Mouse (Mus musculus) intestine, embryonic 14.5 days (tissue): Measurements from ENCODE around the gene Rere. TPM values are rescaled to one million over a fixed set of nuclear protein-coding genes. Genes with fewer than 3 reads are reported as not detected.
A peak's percentile ranks its signal among the peaks of the same experiment; 100 is the strongest.

Experiments
- ATAC-seq: fragments of 200-750 bp; cut with Nextera tagmentation; replicated peaks from 2 replicates; pipeline ENCODE4 v1.8.0; 2017; ENCODE audit warnings: low read depth, moderate number of reproducible peaks, moderate TSS enrichment, moderate library complexity; ENCODE audit not compliant: low FRiP score, low TSS enrichment
- DNase-seq: peaks from one replicate; pipeline ENCODE4 v3.0.0-alpha.2; 2018; ENCODE audit warnings: low spot score
- H3K27ac ChIP-seq: fragments of 300-500 bp; sonication (generic); 2 replicates; pipeline ENCODE4 v1.5.1; 2014; ENCODE audit warnings: low read depth, mild to moderate bottlenecking, control low read depth
- H3K27me3 ChIP-seq: fragments of 300-500 bp; sonication (generic); replicated peaks from 2 replicates; pipeline ENCODE4 v1.6.1; 2014; ENCODE audit warnings: low read length, control low read depth; ENCODE audit not compliant: control insufficient read depth, insufficient read depth
- H3K36me3 ChIP-seq: fragments of 300-500 bp; sonication (generic); 2 replicates; pipeline ENCODE4 v1.6.1; 2014; ENCODE audit warnings: low read length, control low read depth; ENCODE audit not compliant: control insufficient read depth, insufficient read depth
- H3K4me1 ChIP-seq: fragments of 300-500 bp; sonication (generic); replicated peaks from 2 replicates; pipeline ENCODE4 v1.6.1; 2014; ENCODE audit warnings: low read length, control low read depth, mixed read lengths; ENCODE audit not compliant: control insufficient read depth, insufficient read depth
- H3K4me2 ChIP-seq: fragments of 300-500 bp; sonication (generic); 2 replicates; pipeline ENCODE4 v1.6.1; 2014; ENCODE audit warnings: low read length
- H3K4me3 ChIP-seq: fragments of 300-500 bp; sonication (generic); 2 replicates; pipeline ENCODE4 v1.5.1; 2014; ENCODE audit warnings: low read depth, low read length, control low read depth, mixed read lengths
- H3K9ac ChIP-seq: fragments of 300-500 bp; sonication (generic); 2 replicates; pipeline ENCODE4 v1.6.1; 2014; ENCODE audit warnings: mild to moderate bottlenecking, low read length
- H3K9me3 ChIP-seq: fragments of 300-500 bp; sonication (generic); 2 replicates; pipeline ENCODE4 v1.6.1; 2016; ENCODE audit warnings: low read length, control low read depth; ENCODE audit not compliant: control insufficient read depth
- WGBS: fragments of 180-500 bp; shearing (Covaris S2); extraction: QIAGEN DNeasy Blood & Tissue Kit; methylation state at CpG from one replicate; pipeline ENCODE4 v1.1.7; 2014; 5-methylcytosine and 5-hydroxymethylcytosine counted together
- polyA plus RNA-seq: library from polyadenylated mRNA; unstranded; fragments of >200 nt; fragmentation: Nextera tagmentation; extraction: Ambion mirVana; gene quantifications from 2 replicates; pipeline ENCODE4 v1.2.1, GENCODE M21; 2014

The Rere gene
- polyA plus RNA-seq, 1 experiment from 2014 or later, result 38.0 TPM

DNA sequence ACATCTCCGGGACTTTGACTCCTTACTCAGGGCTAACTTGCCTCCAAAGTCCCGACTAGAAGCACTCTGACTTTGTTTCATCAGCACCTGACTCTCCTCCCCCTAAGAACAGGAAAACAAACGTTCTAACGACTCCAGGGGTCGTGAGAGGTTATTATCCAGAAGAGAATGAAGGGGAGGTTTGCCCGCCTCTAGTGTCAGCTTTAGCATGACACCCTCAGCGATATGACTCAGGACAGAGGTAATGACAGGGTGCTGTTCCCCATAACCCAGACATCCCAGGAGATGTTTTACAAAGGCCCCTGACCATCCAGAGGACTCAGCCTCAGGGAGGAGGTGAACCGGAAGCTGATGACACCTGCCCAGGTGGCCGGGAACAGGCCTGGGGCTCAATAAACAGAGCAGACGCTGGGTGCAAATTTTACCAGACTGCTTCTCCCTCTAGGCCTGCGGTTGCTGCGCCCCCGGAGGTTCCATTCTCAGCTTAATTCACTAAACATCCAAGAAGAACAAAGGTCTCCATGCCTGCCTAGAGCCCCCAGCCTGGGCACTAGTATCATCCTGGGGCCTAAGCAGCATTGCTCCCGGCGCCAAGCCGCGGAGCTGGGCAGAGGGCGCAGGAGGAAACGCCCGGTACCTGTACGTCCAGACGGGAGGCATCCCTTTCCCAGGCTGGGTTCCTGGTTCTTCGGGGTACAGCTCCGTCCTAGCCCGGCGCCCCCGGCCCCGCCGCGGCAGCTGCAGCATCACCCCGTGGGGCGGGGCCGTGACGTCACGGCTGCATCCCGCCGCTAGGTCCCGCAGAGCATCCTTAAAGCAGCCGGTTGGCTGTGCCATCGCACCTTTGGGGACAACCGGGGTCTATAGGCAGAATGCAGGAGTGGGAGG is 370.2 kb downstream of the Rere start, which contains the start of gene Slc45a1:
Gene Slc45a1, minus strand, starts transcription at position 785 of the 888 bp plus-strand sequence.
- 8% methylated on average over 41 of the region's 41 CpGs for WGBS
- H3K4me2 ChIP-seq, result peak within 1 kb of the TSS; percentile 45
- no peak within 1 kb of the TSS for H3K9ac ChIP-seq

DNA sequence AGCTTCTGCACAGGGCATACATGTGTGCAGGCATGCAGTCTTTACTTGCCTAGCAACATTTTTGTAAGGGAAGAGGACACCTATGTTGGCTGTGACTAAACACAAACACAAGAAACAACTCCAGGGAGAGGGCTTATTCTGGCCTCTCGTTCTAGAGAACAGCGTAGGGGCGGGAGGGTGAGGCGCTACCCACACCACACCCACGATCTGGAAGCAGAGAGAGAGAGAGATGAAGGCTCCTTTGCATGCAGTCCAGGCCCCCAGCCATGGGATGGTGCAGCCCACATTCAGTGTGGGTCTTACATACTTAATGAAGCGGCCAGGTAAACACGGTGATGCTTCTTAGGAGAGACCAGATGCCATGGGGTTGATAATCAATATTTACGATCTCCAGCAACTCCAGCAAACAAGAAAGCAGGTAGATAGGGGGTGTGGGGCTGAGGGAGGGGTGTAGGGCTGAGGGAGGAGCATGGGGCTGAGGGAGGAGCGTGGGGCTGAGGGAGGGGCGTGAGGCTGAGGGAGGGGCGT is 371.7 kb downstream of the Rere start:
- 0 out of 2 replicates have a peak, but pooled peaks cover 4% of the 10 kb centered on the region for H3K9me3 ChIP-seq
- DNase-seq, result no peak
- H3K27ac ChIP-seq, result no peak overlapping the region
- no peaks in the 10 kb centered on the region for H3K36me3 ChIP-seq
- no peak for ATAC-seq
- no peak overlapping the region for H3K4me3 ChIP-seq
- H3K9ac ChIP-seq, result no peak overlapping the region
- peaks cover 23% of the 10 kb centered on the region for H3K27me3 ChIP-seq
- H3K4me1 ChIP-seq, result no peaks in the 10 kb centered on the region
- H3K4me2 ChIP-seq, result no peak overlapping the region
- WGBS, result 35% methylated on average over 11 of the region's 11 CpGs

More for the DNA sequence above, 370.2 kb downstream of the Rere start, which contains the start of gene Slc45a1:
- no peak for ATAC-seq
- DNase-seq, result no peak
- peaks cover 23% of the 10 kb centered on the region for H3K27me3 ChIP-seq
- H3K4me3 ChIP-seq, result peak within 1 kb of the TSS; percentile 20
- H3K4me1 ChIP-seq, result no peaks in the 10 kb centered on the region
- H3K36me3 ChIP-seq, result no peaks in the 10 kb centered on the region
- H3K27ac ChIP-seq, result no peak within 1 kb of the TSS
- H3K9me3 ChIP-seq, result 0 out of 2 replicates have a peak, but pooled peaks cover 3% of the 10 kb centered on the region

DNA sequence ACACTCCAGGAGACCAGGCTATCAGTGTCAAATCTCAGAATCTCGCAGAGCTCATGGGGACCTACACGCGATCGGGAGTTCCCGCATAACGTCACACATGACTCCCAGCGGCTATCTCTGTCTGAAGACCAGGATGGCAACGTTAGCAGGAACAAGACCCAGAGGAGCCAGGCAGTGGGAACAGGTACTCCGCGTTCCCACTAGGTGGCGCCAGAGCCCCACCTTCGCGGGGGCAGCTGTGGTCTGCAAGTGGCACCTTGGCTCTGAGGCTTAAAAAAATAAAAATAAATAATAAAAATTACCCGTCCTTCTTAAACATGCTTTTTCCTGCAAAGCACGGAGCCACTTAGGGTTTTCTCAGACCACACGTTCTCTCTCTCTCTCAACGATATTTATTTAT is 374.5 kb downstream of the Rere start:
- WGBS, result 8% methylated on average over 17 of the region's 17 CpGs
- H3K4me2 ChIP-seq, result peak overlapping the region; percentile 32
- DNase-seq (peak; percentile 93), ATAC-seq (peak; percentile 70)
- peaks cover 20% of the 10 kb centered on the region for H3K27me3 ChIP-seq
- H3K4me3 ChIP-seq, result no peak overlapping the region
- H3K4me1 ChIP-seq, result peaks cover 4% of the 10 kb centered on the region; the same call in 1 of the 2 replicates
- H3K9me3 ChIP-seq, result 0 out of 2 replicates have a peak, but pooled peaks cover 4% of the 10 kb centered on the region
- no peak overlapping the region for H3K9ac ChIP-seq
- H3K36me3 ChIP-seq, result no peaks in the 10 kb centered on the region
- H3K27ac ChIP-seq, result no peak overlapping the region

DNA sequence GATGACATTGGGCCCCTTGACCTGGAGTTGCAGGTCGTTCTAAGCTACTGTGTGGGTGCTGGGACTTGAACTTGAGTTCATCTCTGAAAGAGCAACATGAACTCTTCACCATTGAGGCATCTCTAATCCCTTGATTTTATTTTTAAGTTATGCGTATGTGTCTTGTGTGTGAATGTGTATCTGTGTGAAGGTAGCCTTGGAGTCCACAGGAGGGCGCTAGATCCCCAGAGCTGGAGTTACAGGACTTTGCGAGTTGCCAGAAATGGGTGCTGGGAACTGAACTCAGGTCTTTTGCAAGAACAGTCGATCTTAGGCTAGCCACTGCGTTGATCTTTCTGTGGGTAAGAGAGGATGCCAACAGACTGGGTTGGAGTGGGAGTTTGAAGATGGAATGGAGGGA is 375.1 kb downstream of the Rere start:
- WGBS, result 85% methylated on average over 6 of the region's 6 CpGs
- Histone ChIP-seq H3K9me3 (0 out of 2 replicates have a peak, but pooled peaks cover 4% of the 10 kb centered on the region), H3K4me2 (no peak overlapping the region), H3K36me3 (no peaks in the 10 kb centered on the region), H3K4me3 (no peak overlapping the region), H3K27ac (no peak overlapping the region), H3K9ac (no peak overlapping the region), H3K27me3 (peaks cover 16% of the 10 kb centered on the region), H3K4me1 (peaks cover 9% of the 10 kb centered on the region)
- DNase-seq, result no peak
- ATAC-seq, result no peak

DNA sequence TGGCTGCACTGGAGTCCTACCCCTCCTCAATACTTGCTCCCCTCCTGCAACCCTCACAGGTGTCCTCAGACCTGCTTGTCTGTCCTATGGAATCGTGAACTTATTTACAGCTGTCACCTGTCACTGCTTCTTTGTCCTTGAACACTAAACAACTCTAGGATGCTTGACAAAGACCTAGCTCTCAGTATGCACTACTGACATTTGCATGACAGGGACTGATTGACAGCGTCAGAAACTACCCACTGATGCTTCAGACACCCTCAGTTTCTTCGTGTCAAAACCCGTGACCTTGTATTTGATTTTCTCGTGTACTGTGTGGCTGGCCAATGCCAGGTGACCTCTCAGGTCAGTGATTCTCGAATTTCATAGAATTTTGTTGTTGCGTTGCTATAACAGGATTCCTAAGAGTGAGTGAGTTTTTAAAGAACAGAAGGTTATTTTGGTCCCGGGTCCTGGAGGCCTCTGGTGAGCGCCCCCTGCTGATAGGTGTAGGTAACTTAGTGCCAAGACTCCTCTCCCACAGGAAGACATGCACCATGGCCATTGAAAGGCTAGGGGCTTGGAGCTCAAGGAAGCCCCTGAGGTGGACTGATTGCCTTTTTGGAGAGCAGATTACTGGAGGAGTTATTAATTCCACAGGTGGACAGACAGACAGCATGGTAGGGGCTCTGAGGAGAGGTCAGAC is 378.6 kb downstream of the Rere start:
- no peaks in the 10 kb centered on the region for H3K36me3 ChIP-seq
- H3K4me3 ChIP-seq, result no peak overlapping the region
- peaks cover 10% of the 10 kb centered on the region for H3K4me1 ChIP-seq
- H3K9me3 ChIP-seq, result 0 out of 2 replicates have a peak, but pooled peaks cover 4% of the 10 kb centered on the region
- ATAC-seq, result no peak
- WGBS, result 68% methylated on average over 9 of the region's 9 CpGs
- DNase-seq, result no peak
- H3K27ac ChIP-seq, result no peak overlapping the region
- H3K27me3 ChIP-seq, result no peaks in the 10 kb centered on the region
- H3K4me2 ChIP-seq, result no peak overlapping the region
- no peak overlapping the region for H3K9ac ChIP-seq

DNA sequence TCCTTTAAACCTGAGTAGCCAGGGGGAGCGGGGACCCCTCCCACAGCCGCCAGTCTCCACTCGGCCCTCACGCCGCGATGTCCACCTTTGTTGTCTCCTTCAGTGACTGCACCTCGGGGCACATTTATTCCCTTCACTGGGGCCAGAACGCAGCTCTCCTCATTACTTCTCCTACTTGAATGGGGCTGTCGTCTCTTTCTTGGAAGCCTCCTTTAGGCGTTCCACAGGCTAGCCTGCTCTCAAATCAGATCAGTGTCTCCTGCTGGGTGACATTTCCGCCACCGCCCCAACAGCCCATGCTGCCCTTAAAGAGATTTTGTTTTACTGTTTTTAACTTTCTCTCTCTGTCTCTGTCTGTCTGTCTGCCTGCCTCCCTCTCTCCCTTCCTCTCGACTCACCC is 380.4 kb downstream of the Rere start:
- no peaks in the 10 kb centered on the region for H3K27me3 ChIP-seq
- DNase-seq (peak; percentile 66), ATAC-seq (no peak)
- no peaks in the 10 kb centered on the region for H3K9me3 ChIP-seq
- no peaks in the 10 kb centered on the region for H3K36me3 ChIP-seq
- H3K4me1 ChIP-seq, result peaks cover 10% of the 10 kb centered on the region
- H3K9ac ChIP-seq, result peak overlapping the region; percentile 8; the same call in 1 of the 2 replicates
- no peak overlapping the region for H3K27ac ChIP-seq
- WGBS, result 10% methylated on average over 13 of the region's 13 CpGs
- no peak overlapping the region for H3K4me3 ChIP-seq
- peak overlapping the region; percentile 31 for H3K4me2 ChIP-seq

DNA sequence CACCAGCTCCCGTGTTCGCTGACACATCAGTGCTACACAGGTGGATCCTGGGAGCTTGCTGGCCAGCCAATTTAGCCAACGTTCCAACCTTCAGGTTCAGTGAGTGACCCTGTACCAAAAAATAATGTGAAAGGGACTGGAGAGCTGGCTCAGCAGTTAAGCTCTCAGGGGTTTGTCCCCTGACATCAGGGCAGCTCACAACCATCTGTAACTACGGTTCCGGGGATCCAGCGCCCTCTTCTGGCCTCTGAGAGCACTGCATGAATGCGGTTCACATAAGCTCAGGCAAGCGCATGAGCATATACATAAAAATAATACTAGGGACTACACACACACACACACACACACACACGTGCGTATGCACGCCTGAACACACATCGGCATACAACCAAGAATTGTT is 381.7 kb downstream of the Rere start:
- peak; percentile 70 for DNase-seq
- Histone ChIP-seq H3K36me3 (no peaks in the 10 kb centered on the region), H3K9me3 (no peaks in the 10 kb centered on the region), H3K4me1 (peaks cover 10% of the 10 kb centered on the region), H3K27ac (no peak overlapping the region), H3K4me3 (no peak overlapping the region), H3K9ac (no peak overlapping the region), H3K4me2 (no peak overlapping the region), H3K27me3 (no peaks in the 10 kb centered on the region)
- ATAC-seq, result no peak
- WGBS, result 60% methylated on average over 12 of the region's 12 CpGs

GRCm38 (mm10) chr4:150664726-150665125 is 383.3 kb downstream of the Rere start:
- Histone ChIP-seq H3K9ac (no peak overlapping the region), H3K27me3 (no peaks in the 10 kb centered on the region), H3K4me1 (peaks cover 10% of the 10 kb centered on the region), H3K36me3 (no peaks in the 10 kb centered on the region), H3K27ac (no peak overlapping the region), H3K4me2 (no peak overlapping the region), H3K4me3 (no peak overlapping the region), H3K9me3 (no peaks in the 10 kb centered on the region)
- 83% methylated on average over 7 of the region's 7 CpGs for WGBS
- no peak for DNase-seq
- no peak for ATAC-seq
